Mouse (Mus musculus): ENCODE measurements at regions not wholly inside any gene's neighbourhood (a gene's known extent, or its start where the extent isn't known, plus 50 kb on each side); places are given as distances from the start of the nearest gene placed in this dataset.

GRCm38 (mm10) chr5:28519059-28519543, 52.0 kb upstream of the Shh start:
- Histone ChIP-seq H3K27me3 (replicated peaks) (no peaks in the 10 kb centered on the region), H3K4me1 (peaks cover 19% of the 10 kb centered on the region), H3K9ac (no peak overlapping the region), H3K4me2 (no peak overlapping the region), H3K4me3 (no peak overlapping the region), H3K27ac (replicated peaks) (no peak overlapping the region), H3K9me3 (no peaks in the 10 kb centered on the region), H3K36me3 (no peaks in the 10 kb centered on the region)
- WGBS = 84% methylated on average over 3 of the region's 3 CpGs
- no peak for ATAC-seq (ENCODE audit: extremely low read depth, insufficient number of reproducible peaks, low FRiP score, low TSS enrichment)
